Mouse (Mus musculus): ENCODE measurements around the gene Aip.
A peak's percentile ranks its signal among the peaks of the same experiment; 100 is the strongest.
"Not testable (repeated sequence)": the region's sequence is repeated elsewhere in the genome, so short reads cannot be mapped to it uniquely, and the experiment has no call there.

The Aip gene

GRCm38 (mm10) chr19:4151898-4152297, 26.2 kb upstream of the Aip start:
- no peak for DNase-seq

DNA sequence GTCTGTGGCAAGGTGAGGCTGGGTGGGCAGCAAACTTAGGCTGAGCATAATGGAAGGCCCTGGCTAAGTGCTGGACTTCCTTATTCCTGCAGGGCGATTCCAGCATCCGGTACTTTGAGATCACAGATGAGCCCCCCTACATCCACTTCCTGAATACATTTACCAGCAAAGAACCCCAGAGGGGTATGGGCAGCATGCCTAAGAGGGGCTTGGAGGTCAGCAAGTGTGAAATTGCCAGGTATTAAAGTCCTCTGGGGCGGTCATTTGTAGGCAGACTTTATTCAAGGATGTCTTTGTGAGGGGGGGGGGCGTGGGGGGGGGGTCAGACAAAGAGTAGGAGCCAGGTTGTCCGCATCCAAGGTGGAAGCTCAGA, 25.8 kb upstream of the Aip start:
- no peak for DNase-seq

DNA sequence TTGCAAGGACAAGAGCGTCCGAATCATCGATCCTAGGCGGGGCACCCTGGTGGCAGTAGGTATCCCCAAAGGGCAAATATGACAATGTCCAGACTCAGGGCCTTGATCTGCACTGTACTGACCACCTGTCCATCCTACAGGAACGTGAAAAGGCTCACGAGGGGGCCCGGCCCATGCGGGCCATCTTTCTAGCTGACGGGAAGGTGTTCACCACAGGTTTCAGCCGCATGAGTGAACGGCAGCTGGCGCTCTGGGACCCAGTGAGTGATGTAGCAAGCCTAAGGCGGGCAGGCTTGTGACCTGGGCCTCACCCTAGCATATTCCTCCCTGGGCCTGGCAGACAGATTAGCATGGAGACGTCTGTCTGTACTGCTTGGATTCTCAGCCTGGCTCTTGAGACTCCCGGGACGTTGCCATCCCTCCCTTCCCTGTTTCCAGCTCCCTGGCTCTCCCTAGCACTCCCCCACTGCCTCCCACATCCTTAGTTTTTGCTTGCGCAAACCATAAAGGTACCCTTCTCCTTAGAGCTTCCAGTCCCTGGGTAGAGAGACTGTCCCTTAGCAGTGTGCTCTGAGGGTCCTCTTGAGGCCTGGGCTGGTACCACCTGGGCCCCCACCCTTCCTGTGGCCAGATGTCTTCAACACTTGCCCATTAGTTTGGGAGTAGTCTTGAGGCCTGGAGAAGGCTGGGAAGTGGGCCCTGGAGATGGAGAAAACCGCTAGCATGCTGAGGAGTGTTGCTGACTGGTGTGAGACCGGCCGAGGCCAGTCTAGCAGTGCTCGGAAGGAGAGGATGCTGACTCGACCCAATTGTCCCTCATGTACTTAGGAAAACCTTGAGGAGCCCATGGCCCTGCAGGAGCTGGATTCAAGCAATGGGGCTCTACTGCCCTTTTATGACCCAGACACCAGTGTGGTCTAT, 25.2 kb upstream of the Aip start:
- DNase-seq, result no peak

DNA sequence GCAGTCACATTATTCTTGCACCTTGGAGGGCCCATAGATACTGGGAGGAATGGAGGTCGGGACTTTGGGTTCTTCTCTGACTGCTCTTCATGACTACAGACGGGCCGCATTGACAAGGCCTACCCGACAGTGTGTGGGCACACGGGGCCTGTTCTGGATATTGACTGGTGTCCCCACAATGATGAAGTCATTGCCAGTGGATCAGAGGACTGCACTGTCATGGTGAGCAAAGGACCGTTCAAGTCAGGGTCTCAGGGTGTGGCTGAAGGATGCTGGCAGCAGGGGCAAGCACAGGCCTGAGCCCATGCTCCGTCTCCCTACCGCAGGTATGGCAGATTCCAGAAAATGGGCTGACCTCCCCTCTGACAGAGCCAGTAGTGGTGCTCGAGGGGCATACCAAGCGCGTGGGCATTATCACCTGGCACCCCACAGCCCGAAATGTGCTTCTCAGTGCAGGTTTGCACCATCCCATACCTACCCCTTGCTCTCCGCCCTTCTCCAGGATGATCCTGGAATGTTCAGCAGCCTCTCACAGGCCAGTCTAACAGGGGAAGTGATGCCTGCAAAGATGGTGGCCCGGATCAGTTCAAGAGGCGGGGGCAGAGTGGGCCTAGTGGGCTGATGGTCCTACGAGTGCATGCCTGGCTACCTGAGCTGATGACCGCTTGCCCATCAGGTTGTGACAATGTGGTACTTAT, 24.3 kb upstream of the Aip start:
- DNase-seq, result no peak

- no peak for DNase-seq
Measured at GRCm38 (mm10) chr19:4149283-4149682, 23.6 kb upstream of the Aip start.

- no peak for DNase-seq
Measured at GRCm38 (mm10) chr19:4148819-4149218, 23.2 kb upstream of the Aip start.

DNA sequence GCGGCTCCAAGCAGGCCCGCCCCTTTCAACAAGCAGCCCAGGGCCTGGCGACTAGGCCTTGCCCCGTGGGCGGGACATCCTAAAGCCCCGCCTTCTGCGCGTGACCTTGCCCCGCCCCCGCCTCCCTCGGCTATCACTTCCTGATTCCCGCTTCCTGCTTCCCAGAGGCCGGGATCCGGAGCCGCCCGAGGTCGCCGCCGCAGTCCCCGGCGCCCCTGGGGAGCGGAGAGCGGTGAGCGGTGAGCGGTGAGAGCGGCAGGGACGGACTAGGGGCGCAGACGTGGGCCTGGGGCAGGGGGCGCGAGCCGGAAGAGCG, 22.8 kb upstream of the Aip start, which contains the start of gene Coro1b:
Gene Coro1b (plus strand): TSS at position 129 of the 316 bp plus-strand sequence.
- DNase-seq, result peak; percentile 97 to 98

DNA sequence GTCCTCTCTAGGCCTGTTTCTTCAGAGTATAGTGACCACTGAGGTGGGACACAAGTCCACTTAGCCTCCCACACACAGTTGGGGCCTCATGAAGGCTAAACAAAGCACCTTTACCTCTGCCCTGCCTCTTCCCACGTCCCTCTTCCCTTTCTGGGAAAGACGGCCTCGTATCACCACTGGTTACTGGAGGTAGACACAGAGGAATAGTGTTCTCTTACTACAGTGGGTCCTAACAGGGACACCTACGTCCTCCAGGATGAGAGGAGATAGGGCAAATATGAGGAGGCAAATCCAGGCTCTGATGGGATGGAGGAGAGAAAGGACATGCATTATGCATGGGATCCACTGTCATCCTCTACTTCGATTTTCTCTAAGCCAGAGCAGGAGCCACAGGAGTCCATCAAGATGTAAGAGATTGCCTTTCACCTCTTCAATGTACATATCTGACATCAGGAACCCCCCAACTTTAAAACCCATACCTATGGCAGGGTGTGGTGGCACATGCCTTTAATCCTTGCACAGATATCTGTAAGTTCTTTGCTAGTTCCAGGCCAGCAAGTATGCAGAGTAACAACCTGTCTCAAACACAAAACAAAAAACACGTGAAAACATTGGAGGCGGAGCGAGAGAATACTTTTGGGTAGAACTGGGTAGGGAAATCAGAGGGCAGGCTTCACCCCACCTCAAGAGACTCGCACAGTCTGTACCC, 22.3 kb upstream of the Aip start:
- DNase-seq, result no peak

- no peak for DNase-seq
Measured at GRCm38 (mm10) chr19:4147022-4147405, 21.4 kb upstream of the Aip start.

GRCm38 (mm10) chr19:4146366-4147021, 20.8 kb upstream of the Aip start:
- no peak for DNase-seq

DNA sequence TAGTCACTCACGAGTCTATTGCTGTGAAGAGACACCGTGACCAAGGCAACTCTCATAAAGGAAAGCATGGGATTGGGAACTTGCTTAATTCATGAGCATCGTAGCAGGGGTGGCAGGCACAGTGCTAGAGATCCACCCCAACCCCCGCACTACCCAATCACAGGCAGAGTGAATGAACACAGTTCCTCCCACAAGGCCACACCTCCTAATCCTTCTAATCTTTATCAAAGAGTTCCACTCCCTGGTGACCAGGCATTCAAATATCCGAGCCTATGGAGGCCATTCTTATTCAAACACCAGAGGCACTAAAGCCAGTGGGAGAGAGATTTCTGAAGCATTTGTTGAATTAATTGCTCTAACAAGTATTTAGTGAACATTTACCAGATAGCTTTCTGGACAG, 20.3 kb upstream of the Aip start:
- DNase-seq, result no peak

DNA sequence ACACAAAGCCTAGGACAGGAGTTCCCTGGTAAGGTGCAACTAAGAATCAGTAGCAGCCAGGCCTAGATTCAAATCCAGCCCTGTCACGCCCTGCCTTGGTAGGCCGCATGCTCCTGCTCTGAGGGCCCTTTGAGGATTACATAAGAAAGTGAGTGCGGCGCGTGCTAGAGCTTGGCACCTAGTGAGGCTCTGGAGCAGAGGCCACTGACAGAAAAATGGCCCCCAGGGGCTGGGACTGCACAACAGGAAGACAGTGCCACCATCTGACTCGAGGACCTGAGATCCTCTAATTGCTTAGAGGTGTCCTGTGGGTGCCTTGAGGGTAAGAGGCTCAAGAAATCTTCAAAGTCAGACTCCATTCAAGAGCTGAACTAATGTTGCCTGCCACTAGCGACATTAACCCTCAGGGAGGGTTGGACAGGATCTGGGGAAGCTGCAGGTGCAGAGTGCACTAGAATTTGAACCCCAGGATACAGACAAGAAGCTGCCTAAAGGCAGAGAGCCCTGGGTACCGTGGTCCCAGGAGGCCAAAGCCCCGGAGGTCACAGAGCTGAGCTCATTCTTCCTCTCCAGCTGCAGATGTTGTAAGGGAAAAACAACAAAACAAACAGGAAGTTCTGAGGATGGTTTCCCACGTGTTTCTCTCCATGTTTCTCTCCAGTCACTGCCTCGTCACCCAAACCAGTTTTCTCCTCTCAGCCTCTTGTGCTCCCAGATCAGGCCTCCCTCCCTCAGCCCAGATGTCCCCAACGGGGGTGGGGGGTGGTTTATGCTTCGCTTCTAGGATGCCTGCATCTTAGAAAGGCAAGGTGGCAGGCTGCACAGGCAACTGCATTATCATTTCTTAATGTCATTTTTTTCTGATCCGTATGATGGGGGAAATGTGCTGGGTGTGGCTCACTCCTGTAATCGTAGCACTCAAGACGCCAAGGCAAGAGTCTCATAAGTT, 19.2 kb upstream of the Aip start:
- no peak for DNase-seq

- no peak for DNase-seq
Measured at GRCm38 (mm10) chr19:4143759-4144268, 18.2 kb upstream of the Aip start, which contains the start of gene Cabp4. Gene Cabp4, minus strand, starts transcription at chr19:4144033.

DNA sequence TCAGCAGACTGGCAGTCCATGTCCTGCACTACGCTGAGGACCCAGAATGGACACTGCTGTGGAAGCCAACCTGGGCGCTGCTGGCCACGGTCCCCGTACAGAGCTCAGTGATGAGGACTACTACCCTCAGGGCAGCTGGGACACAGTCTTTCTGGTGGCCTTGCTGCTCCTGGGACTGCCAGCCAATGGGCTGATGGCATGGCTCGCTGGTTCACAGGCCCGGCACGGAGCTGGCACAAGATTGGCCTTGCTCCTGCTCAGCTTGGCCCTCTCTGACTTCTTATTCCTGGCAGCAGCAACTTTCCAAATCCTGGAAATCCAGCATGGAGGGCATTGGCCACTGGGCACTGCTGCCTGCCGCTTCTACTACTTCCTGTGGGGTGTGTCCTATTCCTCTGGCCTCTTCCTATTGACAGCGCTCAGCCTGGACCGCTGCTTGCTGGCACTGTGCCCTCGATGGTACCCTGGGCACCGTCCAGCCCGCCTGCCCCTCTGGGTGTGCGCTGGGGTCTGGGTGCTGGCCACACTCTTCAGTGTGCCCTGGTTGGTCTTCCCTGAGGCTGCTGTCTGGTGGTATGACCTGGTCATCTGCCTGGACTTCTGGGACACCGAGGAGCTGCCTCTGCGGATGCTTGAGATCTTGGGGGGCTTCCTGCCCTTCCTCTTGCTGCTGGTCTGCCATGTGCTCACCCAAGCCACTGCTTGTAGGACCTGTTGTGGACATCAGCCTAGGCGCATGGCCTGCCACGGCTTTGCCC, 16.9 kb upstream of the Aip start:
- no peak for DNase-seq

DNA sequence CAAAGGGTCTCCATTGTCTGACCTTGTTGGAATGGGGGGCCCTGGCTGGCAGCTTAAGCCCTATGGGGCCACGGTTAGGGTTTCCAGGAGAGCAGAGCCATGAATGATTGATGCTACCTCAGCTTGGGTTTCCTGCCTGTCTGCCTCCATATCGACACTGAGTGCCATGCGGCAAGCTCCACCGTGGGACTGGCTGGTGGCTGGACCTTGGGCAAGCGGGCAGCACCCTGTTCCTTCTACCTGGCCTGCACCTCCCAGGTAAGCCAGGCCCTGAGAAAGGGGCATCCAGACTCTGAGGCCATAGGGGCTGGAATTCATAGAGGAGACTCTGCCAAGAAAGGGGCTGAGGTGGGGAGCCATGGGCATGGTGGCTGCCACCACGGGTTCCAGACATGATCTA, 14.5 kb upstream of the Aip start:
- DNase-seq, result no peak

DNA sequence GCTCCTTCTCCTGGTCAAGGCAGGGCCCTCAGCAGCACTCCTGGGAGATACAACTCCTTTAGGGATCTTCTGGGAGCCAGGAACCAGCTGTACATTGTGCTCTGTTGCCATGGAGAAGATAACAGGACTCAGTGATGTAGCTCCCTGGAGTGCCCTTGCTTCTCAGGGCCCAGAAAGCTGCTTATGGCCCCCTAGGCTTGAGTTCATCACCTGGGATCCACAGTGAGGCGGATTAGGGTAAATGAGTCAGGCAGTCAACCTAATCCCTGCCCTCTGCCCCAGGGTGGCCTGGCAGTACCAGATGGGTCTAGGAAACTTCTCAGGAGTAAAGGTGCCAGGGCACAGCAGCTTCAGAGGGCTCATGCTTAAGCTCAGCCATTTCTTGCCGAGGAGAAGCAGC, 13.8 kb upstream of the Aip start, which contains the start of gene Gpr152:
Gene Gpr152 (plus strand): TSS at position 342 of the 400 bp plus-strand sequence.
- no peak for DNase-seq

DNA sequence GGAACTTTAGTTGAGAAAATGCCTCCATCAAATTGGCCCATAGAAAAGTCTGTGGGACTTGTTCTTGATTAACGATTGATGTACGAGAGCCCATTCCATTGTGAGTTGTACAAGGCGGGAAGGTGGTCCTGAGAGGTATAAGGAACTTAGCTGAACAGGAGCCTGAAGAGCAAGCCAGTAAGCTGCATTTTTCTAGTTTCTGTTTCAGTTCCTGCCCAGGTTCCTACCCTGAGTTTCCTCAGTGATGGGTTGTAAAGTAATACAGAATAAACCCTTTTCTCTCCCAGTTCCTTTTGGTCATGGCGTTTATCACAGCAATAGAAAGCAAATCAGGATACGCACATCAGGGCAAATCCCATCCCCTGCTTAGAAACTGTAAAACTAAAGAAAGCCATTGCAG, 12.3 kb upstream of the Aip start:
- DNase-seq, result no peak

DNA sequence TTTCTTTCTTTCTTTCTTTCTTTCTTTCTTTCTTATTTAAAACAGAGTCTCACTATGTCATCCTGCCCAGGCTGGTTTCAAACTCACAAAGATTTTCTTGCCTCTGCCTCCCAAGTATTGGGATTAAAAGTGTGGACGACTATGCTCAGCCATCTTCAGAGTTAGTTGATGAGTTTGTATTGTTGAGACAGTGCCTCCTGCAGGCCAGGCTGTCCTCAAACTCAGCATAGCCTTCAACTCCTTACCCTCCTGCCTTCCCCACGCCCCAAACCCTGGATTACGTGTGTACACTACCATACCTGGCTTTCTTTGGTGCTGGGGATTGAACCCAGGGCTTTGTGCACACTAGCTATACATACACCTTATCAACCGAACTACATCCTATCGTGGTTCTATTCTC, 10.8 kb upstream of the Aip start:
- no peak for DNase-seq

DNA sequence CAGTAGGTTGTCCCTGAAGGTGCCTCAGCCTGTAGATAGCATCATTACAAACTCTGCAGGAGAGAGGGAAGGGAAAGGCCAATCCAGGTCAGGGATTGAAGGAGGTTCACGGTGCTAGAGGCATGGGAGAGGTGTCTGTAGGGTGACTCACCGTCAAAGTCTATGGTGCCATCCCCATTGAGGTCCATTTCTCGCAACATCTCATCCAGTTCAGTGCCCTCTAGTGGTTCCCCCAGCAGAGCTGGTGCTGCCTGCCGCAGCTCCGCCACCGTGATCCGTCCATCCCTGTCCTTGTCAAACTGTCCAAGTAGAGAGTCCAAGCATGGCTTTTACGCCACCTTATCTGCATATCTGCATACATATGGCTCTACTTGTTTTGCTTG, 10.3 kb upstream of the Aip start:
- DNase-seq, result not testable (repeated sequence)

GRCm38 (mm10) chr19:4135229-4135962, 9.7 kb upstream of the Aip start:
- not testable (repeated sequence) for DNase-seq

All from lung, adult 18-20 months (tissue).